Mouse (Mus musculus) frontal cortex, postnatal 14 days (tissue): ENCODE data around the gene Rmdn2.

ENCODE experiments used
- DNase-seq, 2 experiments: peaks; one replicate each; pipeline ENCODE4 v3.0.0; 2022; ENCODE audit warnings: low spot score in 2 of 2

Gene Rmdn2

GRCm38 (mm10) chr17:79705671-79706455 lies 94.2 kb downstream of the Rmdn2 start:
- no peak for DNase-seq

DNA sequence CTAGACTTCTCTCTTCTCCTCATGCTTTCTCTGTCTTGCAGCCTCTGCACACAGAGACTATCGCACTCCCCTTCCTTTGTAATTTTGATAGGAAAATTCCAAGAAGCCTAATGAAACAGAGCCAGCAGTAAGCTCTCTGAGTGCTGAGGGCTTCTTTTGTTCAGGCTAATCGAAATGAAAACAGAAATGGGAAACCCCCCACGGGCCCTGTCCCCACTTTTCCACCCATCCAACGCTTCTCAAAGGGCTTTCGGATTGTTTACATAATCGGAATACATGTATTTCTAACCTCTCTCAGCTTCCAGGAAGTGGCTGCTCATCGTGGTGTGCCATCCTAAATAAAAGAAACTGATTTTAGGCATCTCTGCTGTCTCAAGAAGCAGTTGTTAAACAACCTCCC lies 96.5 kb downstream of the Rmdn2 start:
- no peak for DNase-seq

DNA sequence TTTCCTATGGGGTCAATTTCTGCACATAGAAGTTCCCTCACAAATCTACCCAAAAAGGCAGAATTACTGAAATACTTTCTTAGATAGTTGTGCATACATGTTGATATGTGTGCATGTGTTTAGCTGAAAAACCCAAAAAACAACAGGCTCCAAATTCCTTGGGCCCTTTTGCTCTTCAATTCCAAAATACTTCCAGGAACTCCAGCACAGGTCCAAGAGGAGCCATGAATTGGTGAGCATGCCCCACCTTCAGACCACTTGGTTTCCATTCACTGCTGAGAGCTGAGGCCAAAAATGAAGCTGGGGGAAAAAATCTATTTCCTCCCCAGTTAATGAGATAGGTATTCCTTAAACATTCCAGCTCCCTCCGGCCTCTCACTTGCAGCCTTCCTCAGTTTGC lies 98.1 kb downstream of the Rmdn2 start:
- DNase-seq = no peak

GRCm38 (mm10) chr17:79710246-79710842 lies 98.7 kb downstream of the Rmdn2 start:
- no peak for DNase-seq

DNA sequence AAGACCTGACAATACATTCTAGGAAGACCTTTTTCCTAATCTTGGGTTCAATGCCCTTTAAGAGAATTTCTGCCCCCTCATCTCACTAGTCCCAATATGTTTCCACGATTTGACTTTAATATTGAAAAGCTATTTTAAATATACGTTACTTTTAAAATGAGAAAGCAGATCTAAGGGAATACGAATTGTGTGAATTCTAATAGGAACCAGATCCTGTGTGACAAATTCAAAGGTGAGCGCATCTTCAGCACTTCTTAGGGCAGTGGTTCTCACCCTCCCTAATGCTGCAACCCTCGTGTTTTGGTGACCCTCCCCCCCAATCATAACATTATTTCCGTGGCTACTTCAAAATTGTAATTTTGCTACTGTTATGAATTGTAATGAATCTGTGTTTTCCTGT lies 100.3 kb downstream of the Rmdn2 start:
- DNase-seq = no peak

DNA sequence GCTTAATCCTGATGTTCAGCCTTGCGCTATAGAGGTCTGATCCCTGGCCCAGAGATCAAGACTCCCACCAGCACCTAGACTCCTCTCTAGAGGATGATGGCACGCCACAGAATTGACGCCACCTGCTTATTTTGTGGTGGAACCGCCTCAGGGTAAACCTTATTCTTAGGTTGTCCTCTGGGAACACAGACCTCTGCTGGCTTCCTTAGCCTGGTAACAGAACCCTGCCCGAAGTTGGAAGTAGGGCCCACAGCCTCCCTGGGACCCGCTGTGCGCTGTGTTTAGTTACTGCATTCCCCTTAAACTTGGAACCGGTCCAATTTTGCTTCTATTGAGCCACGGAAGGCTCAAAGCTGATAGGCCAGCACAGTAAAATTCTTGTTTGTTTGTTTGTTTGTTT lies 100.9 kb downstream of the Rmdn2 start:
- DNase-seq = no peak

- no peak for DNase-seq
Measured at GRCm38 (mm10) chr17:79713276-79713642, 101.6 kb downstream of the Rmdn2 start.

DNA sequence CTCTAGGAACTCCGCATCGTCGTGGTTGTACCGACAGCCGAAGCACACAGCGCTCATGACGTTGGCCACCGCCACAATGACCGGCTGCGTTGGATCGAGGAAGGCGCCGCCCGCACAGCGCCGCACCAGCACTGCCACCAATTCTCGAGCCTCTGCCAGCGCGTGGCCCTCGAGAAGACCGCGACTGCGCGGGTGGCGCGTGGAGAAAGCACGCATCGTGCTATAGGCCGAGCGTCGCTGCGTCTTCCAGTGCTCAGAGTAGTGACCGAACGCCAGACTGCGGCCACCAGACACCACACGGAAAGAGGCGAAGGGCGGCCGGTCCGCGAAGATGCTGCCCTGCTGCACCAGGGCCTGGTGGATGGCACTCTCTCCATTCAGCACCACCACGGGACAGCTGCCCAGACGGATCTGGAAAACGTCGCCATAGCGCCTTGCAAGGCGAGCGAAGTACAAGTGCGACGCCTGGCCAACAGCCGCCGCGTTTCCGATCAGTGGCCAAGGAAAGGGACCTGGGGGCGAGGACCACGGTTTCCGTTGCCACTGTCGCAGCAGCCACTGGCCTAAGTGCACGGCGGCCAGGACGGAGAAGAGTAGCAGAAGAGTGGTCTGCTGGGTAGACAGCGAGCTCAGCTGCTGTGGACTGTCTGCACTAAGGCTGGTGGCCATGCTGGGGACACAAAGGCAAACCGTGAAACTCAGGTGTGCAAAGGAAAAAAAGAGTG lies 102.1 kb downstream of the Rmdn2 start:
- no peak for DNase-seq

GRCm38 (mm10) chr17:79714368-79714895 lies 102.8 kb downstream of the Rmdn2 start:
- DNase-seq = no peak

GRCm38 (mm10) chr17:79714931-79715637 lies 103.4 kb downstream of the Rmdn2 start, which contains the start of gene Cyp1b1:
TSS of gene Cyp1b1 (minus strand) at chr17:79715061.
- no peak for DNase-seq

GRCm38 (mm10) chr17:79715649-79716143 lies 104.0 kb downstream of the Rmdn2 start:
- DNase-seq = peak; percentile 72 to 84

DNA sequence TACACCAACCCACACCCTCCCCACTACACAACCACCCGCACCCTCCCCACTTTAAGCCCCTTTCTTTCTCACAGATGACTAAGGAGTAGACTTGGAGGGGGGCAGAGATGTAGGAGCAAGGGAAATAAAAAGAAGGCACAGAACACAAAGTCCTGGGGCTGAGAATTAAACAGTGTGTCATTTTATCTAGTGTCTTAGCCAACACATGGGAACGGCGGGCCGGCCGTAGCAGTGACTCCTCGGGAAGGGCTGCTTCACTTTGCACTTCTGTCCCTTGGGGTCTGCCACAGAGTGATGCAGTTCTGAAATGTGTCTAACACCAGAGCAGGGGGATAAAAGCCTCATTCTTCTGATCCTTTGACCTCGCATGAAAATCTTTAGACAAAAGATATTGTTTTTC lies 109.0 kb downstream of the Rmdn2 start:
- DNase-seq = no peak

GRCm38 (mm10) chr17:79726613-79727012 lies 115.0 kb downstream of the Rmdn2 start:
- DNase-seq = no peak

DNA sequence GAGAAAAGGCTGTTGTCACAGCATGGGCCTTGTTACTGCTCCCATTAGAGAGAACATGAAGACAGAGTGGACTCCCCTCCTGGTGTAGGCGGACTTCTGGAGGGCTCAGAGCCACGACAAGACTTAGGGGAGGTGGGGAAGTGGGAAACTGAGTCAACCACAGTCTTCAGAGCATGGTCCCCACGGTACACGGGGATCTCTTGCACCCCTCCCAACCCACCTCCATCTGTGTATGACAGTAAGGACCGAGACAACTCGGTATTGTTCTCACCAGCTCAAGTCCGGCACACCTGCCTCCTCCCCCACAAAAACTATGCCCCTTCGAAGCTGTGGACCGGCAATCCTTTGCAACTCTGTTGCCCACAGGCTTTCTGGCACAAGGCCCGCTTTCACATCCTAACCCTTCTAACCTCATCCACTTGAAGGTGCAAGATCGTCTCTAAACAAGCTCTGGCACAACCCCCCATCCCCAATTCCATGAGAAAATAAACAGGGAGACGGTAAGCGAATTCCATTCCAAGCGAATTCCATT lies 116.5 kb downstream of the Rmdn2 start:
- no peak for DNase-seq

DNA sequence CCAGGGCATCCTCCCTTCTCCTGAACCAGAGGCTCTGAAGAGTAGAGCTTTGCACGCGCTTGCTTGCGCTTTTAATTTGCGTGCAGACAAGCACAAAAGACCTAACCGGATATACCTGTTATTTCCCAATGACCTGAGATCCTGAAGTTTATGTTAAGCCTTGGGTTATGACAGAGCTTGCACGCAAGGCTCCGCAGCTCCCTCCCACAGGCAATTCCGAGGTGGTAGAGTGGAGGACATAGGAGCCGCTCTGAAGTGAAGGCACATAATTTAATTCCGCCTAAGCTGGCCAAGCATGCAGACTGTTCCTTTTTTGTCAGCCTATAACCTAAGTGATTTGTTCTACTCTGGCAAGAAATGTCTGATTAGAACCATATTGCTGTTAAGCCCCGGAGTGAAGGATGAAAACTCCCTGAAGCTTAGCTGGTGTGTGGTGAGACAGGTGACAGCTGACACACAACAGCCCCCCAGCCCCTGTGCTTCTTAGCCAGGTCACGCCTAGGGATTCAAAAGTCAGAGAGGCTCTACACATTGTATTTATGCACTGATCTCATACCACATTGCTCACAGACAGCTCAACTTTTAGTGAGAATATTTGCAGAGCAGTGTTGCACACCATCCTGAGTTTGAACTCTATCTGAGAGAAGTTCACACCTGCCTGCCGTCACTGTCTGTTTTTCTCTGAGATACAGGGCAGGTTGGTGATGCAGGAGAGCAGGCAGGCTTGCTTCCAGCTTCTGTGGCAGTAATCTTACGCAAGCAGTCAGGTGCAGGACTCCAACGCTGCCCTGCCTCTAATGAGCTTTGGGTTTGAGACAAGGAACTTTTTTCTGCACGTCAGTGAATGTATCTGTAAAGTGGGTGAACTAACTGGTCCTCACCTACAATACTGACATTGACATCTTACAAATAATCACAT lies 117.2 kb downstream of the Rmdn2 start:
- DNase-seq = no peak

DNA sequence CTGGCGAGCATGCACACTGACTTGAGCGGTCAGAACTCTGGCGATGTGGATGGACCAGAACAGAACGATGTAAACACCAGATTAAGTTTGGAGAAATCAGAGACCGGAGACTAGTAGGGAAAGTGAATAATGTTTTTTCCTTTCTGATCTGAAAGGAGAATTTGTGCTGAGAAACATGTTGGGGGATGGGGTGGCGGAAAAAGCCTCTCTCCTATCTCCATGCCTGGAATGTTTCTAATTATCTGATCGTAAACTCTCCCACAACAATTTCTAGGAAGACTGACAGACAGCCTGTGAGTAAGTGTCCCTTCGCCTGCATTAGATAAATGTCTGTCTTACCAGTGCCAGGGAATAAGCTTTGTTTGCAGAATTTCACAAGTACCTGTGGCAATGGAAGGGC lies 119.3 kb downstream of the Rmdn2 start:
- no peak for DNase-seq

GRCm38 (mm10) chr17:79733039-79733438 lies 121.4 kb downstream of the Rmdn2 start:
- no peak for DNase-seq

GRCm38 (mm10) chr17:79737598-79737997 lies 125.9 kb downstream of the Rmdn2 start:
- no peak for DNase-seq

DNA sequence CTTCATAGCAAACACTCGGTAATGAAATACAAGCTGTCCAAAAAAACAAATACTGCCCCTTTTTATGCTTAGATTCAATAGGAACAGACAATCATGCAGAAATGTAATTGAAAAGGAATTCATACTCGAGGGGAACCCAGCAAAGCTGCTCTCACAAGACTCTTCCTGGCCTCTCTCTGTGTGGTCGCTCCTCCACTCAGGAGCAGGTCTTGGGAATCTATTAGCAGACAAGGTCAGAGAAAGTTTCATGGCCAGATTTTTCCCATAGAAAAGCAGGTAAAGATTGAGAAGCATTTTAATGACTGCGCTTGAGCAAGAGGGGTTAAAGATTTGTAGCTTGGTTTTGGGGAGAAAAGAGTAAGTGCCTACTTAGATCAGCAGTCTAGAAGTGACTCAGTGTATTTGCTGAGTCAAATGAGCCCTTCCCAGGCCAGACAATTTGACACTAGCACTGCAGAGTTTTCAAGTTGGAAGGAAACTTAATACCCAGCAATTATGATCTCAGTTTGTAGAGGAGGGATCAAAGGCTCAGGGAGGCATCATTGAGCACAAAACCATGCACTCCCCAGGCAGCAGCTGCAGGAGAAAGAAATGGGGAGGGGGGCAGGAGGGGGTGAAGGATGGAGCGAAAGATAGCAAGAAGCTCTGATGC lies 127.3 kb downstream of the Rmdn2 start:
- DNase-seq = no peak

DNA sequence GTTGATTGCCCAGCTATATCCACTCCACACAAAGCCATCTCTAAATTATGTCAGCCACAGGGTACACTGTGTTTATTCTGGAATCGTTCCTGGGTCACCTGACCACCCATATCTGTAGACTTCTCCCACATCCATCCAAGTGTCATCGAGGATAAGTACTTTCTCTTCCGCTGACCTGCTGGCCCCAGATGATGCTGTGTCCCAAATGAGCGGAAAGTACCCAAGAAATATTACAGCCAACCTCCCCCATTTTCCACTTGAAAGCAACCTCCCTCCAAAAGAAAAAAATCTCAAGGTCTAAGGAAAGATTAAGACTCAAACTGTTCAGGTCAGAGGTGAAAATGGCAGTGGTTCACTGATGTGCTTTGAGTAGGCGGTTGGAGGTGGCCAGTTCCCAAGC lies 131.0 kb downstream of the Rmdn2 start:
- DNase-seq = no peak
